Mouse (Mus musculus): Measurements from ENCODE around the gene Itm2b.

DNA sequence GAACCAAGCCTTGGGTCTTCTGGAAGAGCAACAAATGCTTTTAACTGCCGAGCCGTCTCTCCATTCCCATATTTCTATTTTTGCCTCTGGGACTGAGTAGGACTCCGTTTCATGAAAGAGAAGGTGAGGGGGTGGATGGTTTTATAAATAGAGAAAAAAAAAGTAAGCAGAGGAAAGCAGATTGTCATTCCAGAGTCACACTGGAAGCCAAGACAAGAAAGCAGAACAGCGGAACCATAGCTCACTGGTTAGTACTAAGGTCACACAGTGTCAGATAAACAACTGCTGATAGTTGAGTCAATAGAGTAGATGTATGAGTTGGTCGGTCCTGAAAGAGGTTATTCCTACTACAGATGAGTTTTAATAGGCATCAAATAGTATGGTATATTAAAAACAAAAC is 1.4 kb upstream of the Itm2b start:
- TF ChIP-seq POLR2A (IDR thresholded peaks at IDR 0.05; ENCODE audit: borderline replicate concordance, insufficient read depth, low read length): no peak
- no peak for TF ChIP-seq CTCF (IDR thresholded peaks at IDR 0.05; ENCODE audit: borderline replicate concordance, insufficient read depth, low read depth, low read length)
